Mouse (Mus musculus) testis, adult 2 months (tissue): ENCODE results near the gene Fosl1.

ENCODE experiments used
- CTCF ChIP-seq: fragments of 200-500 bp; IDR thresholded peaks from 2 replicates; pipeline ENCODE4 v1.5.1; 2012; ENCODE audit warnings: low read depth, mild to moderate bottlenecking, inconsistent platforms, low read length, moderate library complexity; ENCODE audit not compliant: control insufficient read depth, insufficient read depth, insufficient replicate concordance
- POLR2A ChIP-seq: fragments of 200-500 bp; IDR thresholded peaks from 2 replicates; pipeline ENCODE4 v1.6.1; 2012; ENCODE audit warnings: low read depth, mild to moderate bottlenecking, inconsistent platforms, low read length, moderate library complexity; ENCODE audit not compliant: control insufficient read depth

DNA sequence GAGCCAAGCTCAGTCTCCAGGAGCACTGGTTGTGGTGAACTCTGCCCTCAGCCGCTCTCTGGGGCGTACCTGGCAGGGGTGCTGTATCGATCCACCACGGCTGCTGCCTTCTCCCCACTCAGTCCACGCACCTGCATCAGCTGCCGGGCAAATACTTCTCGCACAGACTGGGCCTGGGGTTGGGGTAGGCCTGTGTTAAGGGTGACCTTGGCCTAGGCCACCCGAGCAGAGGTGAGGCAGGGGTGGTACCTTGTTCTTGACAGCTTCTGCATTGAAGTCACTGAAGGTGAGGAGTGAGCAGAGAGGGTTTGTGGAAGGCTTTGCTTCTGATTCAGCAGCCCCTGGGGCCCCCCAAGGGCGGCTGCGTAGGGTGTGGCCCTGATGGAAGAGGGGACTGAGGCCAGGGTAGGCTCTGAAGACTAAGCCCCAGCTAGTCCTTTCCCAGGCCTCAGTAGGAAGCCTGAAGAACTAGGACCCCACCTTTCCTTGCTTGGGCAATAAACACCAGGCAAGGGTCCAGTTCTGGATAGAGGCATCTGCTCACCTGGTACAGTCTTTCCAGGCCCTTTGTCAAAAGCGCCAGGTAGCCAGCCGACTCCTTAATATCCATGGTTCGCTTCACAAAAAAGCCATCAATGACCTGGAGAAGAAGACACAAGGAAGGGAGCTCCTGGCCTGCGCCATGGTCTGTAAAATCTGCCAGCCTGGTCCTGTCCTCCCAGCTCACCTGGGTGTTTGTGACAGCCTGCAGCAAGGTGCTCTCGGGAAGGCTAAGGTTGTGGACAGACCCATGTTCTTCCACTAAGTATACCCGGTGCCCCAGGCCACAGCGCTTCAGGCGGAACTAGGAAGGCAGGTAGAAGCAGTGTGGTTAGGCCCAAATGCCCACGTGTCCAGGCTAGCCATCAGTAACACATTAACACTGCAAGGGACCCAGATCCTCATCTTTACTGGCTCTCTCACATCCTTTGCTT is 36.3 kb downstream of the Fosl1 start:
- TF ChIP-seq CTCF: no peak
- no peak for TF ChIP-seq POLR2A
